Mouse (Mus musculus) spleen, embryonic (tissue): ENCODE data around the gene Dhx57.
"Not testable (repeated sequence)": the region's sequence is repeated elsewhere in the genome, so short reads cannot be mapped to it uniquely, and the experiment has no call there.

Experiments used
- CTCF ChIA-PET: fragments of 350-600 bp; sonication (Branson Sonifier 250); formaldehyde crosslinking; loops from one replicate; lab custom pipeline; 2022; lab: Charles Lee

Dhx57 gene

GRCm38 (mm10) chr17:80255208-80255607 is 35.1 kb downstream of the Dhx57 start:
- CTCF ChIA-PET, result no interaction called here

GRCm38 (mm10) chr17:80254421-80254820 is 35.9 kb downstream of the Dhx57 start:
- CTCF ChIA-PET, result interaction anchor here (0.6 kb wide), 2 partner anchors 10 to 16 kb away, joined by 3 read pairs; no protein-coding TSS in a partner anchor

- CTCF ChIA-PET, result interaction anchor here (0.7 kb wide), 1 partner anchor 52 kb away, joined by 6 read pairs; no protein-coding TSS in a partner anchor
These were observed 37.3 kb downstream of the Dhx57 start for GRCm38 (mm10) chr17:80252757-80253525.

GRCm38 (mm10) chr17:80243116-80243515 is 47.2 kb downstream of the Dhx57 start:
- CTCF ChIA-PET, result no interaction called here

- CTCF ChIA-PET, result no interaction called here
These were observed 48.7 kb downstream of the Dhx57 start for GRCm38 (mm10) chr17:80241594-80241993.

GRCm38 (mm10) chr17:80237475-80237874 is 52.8 kb downstream of the Dhx57 start:
- CTCF ChIA-PET, result interaction anchor here (0.7 kb wide), 1 partner anchor 14 kb away, joined by 4 read pairs; no protein-coding TSS in a partner anchor

GRCm38 (mm10) chr17:80236805-80237204 is 53.5 kb downstream of the Dhx57 start:
- CTCF ChIA-PET, result interaction anchor here (0.6 to 0.7 kb wide), 2 partner anchors 13 to 97 kb away, joined by 4 to 10 read pairs; no protein-coding TSS in a partner anchor

GRCm38 (mm10) chr17:80235477-80235876 is 54.8 kb downstream of the Dhx57 start:
- CTCF ChIA-PET, result interaction anchor here (0.7 kb wide), 1 partner anchor 40 kb away, joined by 4 read pairs; no protein-coding TSS in a partner anchor

- CTCF ChIA-PET, result no interaction called here
These were observed 55.9 kb downstream of the Dhx57 start for GRCm38 (mm10) chr17:80234376-80234775.

- CTCF ChIA-PET, result interaction anchor here (0.6 kb wide), 1 partner anchor 42 kb away, joined by 6 read pairs; no protein-coding TSS in a partner anchor
These were observed 56.4 kb downstream of the Dhx57 start for GRCm38 (mm10) chr17:80233844-80234243.

- CTCF ChIA-PET, result no interaction called here
These were observed 60.9 kb downstream of the Dhx57 start for GRCm38 (mm10) chr17:80229396-80229795.

GRCm38 (mm10) chr17:80225142-80225541 is 65.1 kb downstream of the Dhx57 start:
- CTCF ChIA-PET, result not testable (repeated sequence)

GRCm38 (mm10) chr17:80224326-80225116 is 65.8 kb downstream of the Dhx57 start, which contains the start of gene Gemin6:
Gene Gemin6, plus strand, starts transcription at chr17:80224441.
- CTCF ChIA-PET, result interaction anchor here (0.7 kb wide), 1 partner anchor 1382 kb away, joined by 15 read pairs; no protein-coding TSS in a partner anchor

GRCm38 (mm10) chr17:80223829-80224228 is 66.4 kb downstream of the Dhx57 start:
- CTCF ChIA-PET, result interaction anchor here (0.5 to 0.9 kb wide), 5 partner anchors 13 to 1383 kb away, joined by 3 to 15 read pairs (median 5); no protein-coding TSS in a partner anchor

- CTCF ChIA-PET, result interaction anchor here (0.6 kb wide), 2 partner anchors 250 to 341 kb away, joined by 5 to 10 read pairs; no protein-coding TSS in a partner anchor
These were observed 68.2 kb downstream of the Dhx57 start for GRCm38 (mm10) chr17:80221890-80222628.

GRCm38 (mm10) chr17:80221202-80221601 is 69.1 kb downstream of the Dhx57 start:
- CTCF ChIA-PET, result no interaction called here

GRCm38 (mm10) chr17:80220131-80220530 is 70.1 kb downstream of the Dhx57 start:
- CTCF ChIA-PET, result no interaction called here

- CTCF ChIA-PET, result not testable (repeated sequence)
These were observed 76.3 kb downstream of the Dhx57 start for GRCm38 (mm10) chr17:80213998-80214397.

- CTCF ChIA-PET, result interaction anchor here (0.7 kb wide), 1 partner anchor 497 kb away, joined by 3 read pairs; no protein-coding TSS in a partner anchor
These were observed 83.3 kb downstream of the Dhx57 start, which contains the start of the genes Srsf7 and Ttc39d for GRCm38 (mm10) chr17:80206671-80207581. Gene Srsf7, minus strand, starts transcription at chr17:80207307. Gene Ttc39d, plus strand, starts transcription at chr17:80207460.

GRCm38 (mm10) chr17:80206301-80206670 is 84.0 kb downstream of the Dhx57 start:
- CTCF ChIA-PET, result no interaction called here
